Mouse (Mus musculus) ES-Bruce4 (cell line): Measurements from ENCODE around the gene Tal1.

ENCODE experiments used
- CTCF ChIP-seq: IDR thresholded peaks from one replicate; pipeline ENCODE4 v1.8.1; 2011; ENCODE audit warnings: low read depth, low read length
- POLR2A ChIP-seq: IDR thresholded peaks from one replicate; pipeline ENCODE4 v1.8.1; 2011; ENCODE audit warnings: low read length; ENCODE audit not compliant: insufficient read depth

GRCm38 (mm10) chr4:115074789-115075188 is 18.6 kb downstream of the Tal1 start:
- TF ChIP-seq CTCF (no peak), POLR2A (no peak)
